10 mouse cellular contexts compared by ENCODE assay signal in genomic region chr10:62422255-62422654, GRCm38 (mm10). TPM values are rescaled to one million over a fixed set of nuclear protein-coding genes. Genes with fewer than 3 reads are reported as not detected.
DNase-seq lines count a peak whose midpoint lies in the region; ATAC-seq and TF ChIP-seq lines count a peak whose summit lies in the region.
"Had no signal": no experiment of that assay in that cellular context is flagged by ENCODE, and none has a peak within 500 bp of the region (broad histone marks: within the 10 kb centered on the region; RNA-seq: fewer than 3 reads in every experiment).

Gene Hkdc1 (minus strand): TSS chr10:62422491.

- no peaks in the 10 kb centered on the region for H3K27me3 ChIP-seq in ES-Bruce4 (ENCODE audit: control insufficient read depth, insufficient read depth, low read length, poor library complexity, severe bottlenecking)
- no peaks in the 10 kb centered on the region for H3K27me3 ChIP-seq in kidney, postnatal 0 days (ENCODE audit: insufficient read depth, low read length)

- peak; percentile 24 for DNase-seq in embryo, embryonic 10.5 days (ENCODE audit: low spot score)
- no peak for DNase-seq in kidney, postnatal 0 days (ENCODE audit: low spot score)
- DNase-seq in lung, adult 18-20 months: peak; percentile 57 to 72
- no peak for DNase-seq in adrenal gland, postnatal 4 days (ENCODE audit: low spot score in 2 of 2)
- DNase-seq in heart, postnatal 4 days: no peak
- no peak for DNase-seq in left cerebral cortex, adult 9 months (ENCODE audit: low spot score in 2 of 2)

- no peaks in the 10 kb centered on the region for H3K36me3 ChIP-seq in ES-Bruce4 (ENCODE audit: control insufficient read depth, insufficient read depth, low read length, poor library complexity, severe bottlenecking)
- no peaks in the 10 kb centered on the region for H3K36me3 ChIP-seq in kidney, postnatal 0 days (ENCODE audit: insufficient read depth, low read length)
- H3K36me3 ChIP-seq: G1E; midbrain, embryonic 12.5 days had no signal

- no peaks in the 10 kb centered on the region for H3K9me3 ChIP-seq in ES-Bruce4 (replicated peaks; ENCODE audit: control insufficient read depth, insufficient read depth, low read length, poor library complexity, severe bottlenecking)
- H3K9me3 ChIP-seq in kidney, postnatal 0 days (replicated peaks; ENCODE audit: low read length): no peaks in the 10 kb centered on the region
- H3K9me3 ChIP-seq: G1E; midbrain, embryonic 12.5 days had no signal

- H3K4me1 ChIP-seq in ES-Bruce4 (ENCODE audit: control insufficient read depth, insufficient read depth, low read length): no peaks in the 10 kb centered on the region
- H3K4me1 ChIP-seq in kidney, postnatal 0 days (replicated peaks; ENCODE audit: insufficient read depth, low read length): no peaks in the 10 kb centered on the region
- H3K4me1 ChIP-seq: midbrain, embryonic 12.5 days had no signal

- H3K27ac ChIP-seq in ES-Bruce4 (ENCODE audit: insufficient read depth, low read length): no peak within 1 kb of the TSS
- H3K27ac ChIP-seq in kidney, postnatal 0 days: no peak within 1 kb of the TSS
- H3K27ac ChIP-seq: midbrain, embryonic 12.5 days had no signal

- TF ChIP-seq CTCF in ES-Bruce4 (IDR thresholded peaks at IDR 0.05; ENCODE audit: low read depth, low read length): no peak
- no peak for TF ChIP-seq CTCF in kidney, postnatal 0 days (IDR thresholded peaks at IDR 0.05; ENCODE audit: low read depth)

- no peak for TF ChIP-seq EP300 in ES-Bruce4 (IDR thresholded peaks at IDR 0.05; ENCODE audit: insufficient read depth, low read depth, low read length)

- peak within 1 kb of the TSS; percentile 2; the same call in 1 of the 2 replicates for H3K4me2 ChIP-seq in kidney, postnatal 0 days (ENCODE audit: low read length)
- H3K4me2 ChIP-seq: midbrain, embryonic 12.5 days had no signal

- 0 out of 2 replicates have a peak within 1 kb of the TSS, but pooled peaks have one; percentile 4 for H3K4me3 ChIP-seq in ES-Bruce4 (ENCODE audit: low read depth, low read length)
- H3K4me3 ChIP-seq in kidney, postnatal 0 days (replicated peaks; ENCODE audit: low read depth, low read length): no peak within 1 kb of the TSS
- H3K4me3 ChIP-seq: midbrain, embryonic 12.5 days had no signal

- ATAC-seq in kidney, postnatal 0 days (replicated peaks; ENCODE audit: low FRiP score, low read depth): no peak
- no peak for ATAC-seq in CD4-positive, CD25-positive, alpha-beta regulatory T cell, adult 4 months

- WGBS in kidney, postnatal 0 days: 40% methylated on average over 15 of the region's 15 CpGs

- H3K9ac ChIP-seq in ES-Bruce4 (ENCODE audit: low read depth, poor library complexity, severe bottlenecking): no peak within 1 kb of the TSS
- H3K9ac ChIP-seq in kidney, postnatal 0 days (ENCODE audit: low read depth, low read length): no peak within 1 kb of the TSS
- H3K9ac ChIP-seq: midbrain, embryonic 12.5 days had no signal

- no peak for TF ChIP-seq POLR2A in ES-Bruce4 (IDR thresholded peaks at IDR 0.05; ENCODE audit: insufficient read depth, low read length)

RNA-seq across cellular contexts. Expression of gene Hkdc1, which starts in this region (rescaled TPM):
- 0.16 TPM in 1 of 2 replicates, not detected in the other for polyA plus RNA-seq in ES-Bruce4 (2011; ENCODE audit: insufficient read depth, insufficient read length, low read depth, missing spikeins)
- 2.6 and 3.1 TPM in 2 replicates for polyA plus RNA-seq in kidney, postnatal 0 days (2015; fragmentation: Nextera tagmentation; extraction: Ambion mirVana)
- polyA plus RNA-seq in CD4-positive, CD25-positive, alpha-beta regulatory T cell, adult 4 months (2017; shearing (Covaris generic)): not detected
- 1 to 10 TPM in 1 of 2 experiments, not detected in 1; 1.4 TPM for total RNA-seq in adrenal gland, postnatal 4 days (2021)
- not detected for total RNA-seq in heart, postnatal 4 days (2021)
- polyA plus RNA-seq: G1E had no signal

Comparison
In these comparisons a context has a peak if more than half of its experiments do, and no peak if none do; other contexts are left out.
1. DNase-seq: peak in embryo, embryonic 10.5 days (single experiment) and lung, adult 18-20 months (2 of 2); none in kidney, postnatal 0 days (single experiment), adrenal gland, postnatal 4 days (0 of 2), heart, postnatal 4 days (single experiment) and left cerebral cortex, adult 9 months (0 of 2).